22 mouse cellular contexts compared by ENCODE assay signal in genomic region chr17:31846352-31846751, GRCm38 (mm10). TPM values are rescaled to one million over a fixed set of nuclear protein-coding genes. Genes with fewer than 3 reads are reported as not detected.
DNase-seq lines count a peak whose midpoint lies in the region; ATAC-seq and TF ChIP-seq lines count a peak whose summit lies in the region.
"Had no signal": no experiment of that assay in that cellular context is flagged by ENCODE, and none has a peak within 500 bp of the region (broad histone marks: within the 10 kb centered on the region; RNA-seq: fewer than 3 reads in every experiment).

No protein-coding gene starts in this region.

- peak overlapping the region; percentile 40 for H3K27ac ChIP-seq in lung, postnatal 0 days (ENCODE audit: low read length)
- H3K27ac ChIP-seq in CH12.LX (ENCODE audit: insufficient read depth, low read depth), result peak overlapping the region; percentile 65
- H3K27ac ChIP-seq in embryonic facial prominence, embryonic 15.5 days (replicated peaks), result 0 out of 2 replicates have a peak overlapping the region, but pooled peaks have one; percentile 58
- H3K27ac ChIP-seq in midbrain, embryonic 15.5 days, result no peak overlapping the region
- H3K27ac ChIP-seq: forebrain, embryonic 10.5 days; forebrain, embryonic 12.5 days had no signal

- H3K9ac ChIP-seq in lung, postnatal 0 days (replicated peaks; ENCODE audit: low read depth), result no peak overlapping the region
- no peak overlapping the region for H3K9ac ChIP-seq in CH12.LX (ENCODE audit: insufficient read depth, low read depth)
- H3K9ac ChIP-seq in embryonic facial prominence, embryonic 15.5 days, result no peak overlapping the region
- H3K9ac ChIP-seq in midbrain, embryonic 15.5 days, result no peak overlapping the region
- H3K9ac ChIP-seq: forebrain, embryonic 12.5 days had no signal

- no peak overlapping the region for H3K4me2 ChIP-seq in lung, postnatal 0 days (replicated peaks; ENCODE audit: low read depth, low read length)
- H3K4me2 ChIP-seq in CH12.LX (ENCODE audit: insufficient read depth, low read depth, poor library complexity, severe bottlenecking), result no peak overlapping the region
- H3K4me2 ChIP-seq in embryonic facial prominence, embryonic 15.5 days (replicated peaks), result no peak overlapping the region
- H3K4me2 ChIP-seq in midbrain, embryonic 15.5 days, result no peak overlapping the region
- H3K4me2 ChIP-seq: forebrain, embryonic 12.5 days had no signal

- in situ Hi-C loops in CH12.LX (cut with MboI; ENCODE audit: low pct_ligation_motif_present, low pct_unique_long_range_greater_than_20kb, low sequenced_read_pairs), result no loop called here

- H3K4me3 ChIP-seq in lung, postnatal 0 days (ENCODE audit: low read depth, low read length), result no peak overlapping the region
- H3K4me3 ChIP-seq in CH12.LX (replicated peaks in 1 of 3; ENCODE audit: low read depth in 2 of 3, low read length in 2 of 3, poor library complexity in 1 of 3), result peak overlapping the region in 1 of 3 experiments; percentile 36
- no peak overlapping the region for H3K4me3 ChIP-seq in embryonic facial prominence, embryonic 15.5 days (replicated peaks)
- H3K4me3 ChIP-seq in midbrain, embryonic 15.5 days, result no peak overlapping the region
- H3K4me3 ChIP-seq: erythroblast, embryonic 14.5 days; forebrain, embryonic 10.5 days; forebrain, embryonic 12.5 days had no signal

- H3K79me2 ChIP-seq in CH12.LX (replicated peaks; ENCODE audit: control insufficient read depth, extremely low read depth, insufficient read depth, poor library complexity, severe bottlenecking), result peaks cover 54% of the 10 kb centered on the region

- no peaks in the 10 kb centered on the region for H3K27me3 ChIP-seq in lung, postnatal 0 days (replicated peaks; ENCODE audit: insufficient read depth, low read length)
- no peaks in the 10 kb centered on the region for H3K27me3 ChIP-seq in CH12.LX (replicated peaks)
- no peaks in the 10 kb centered on the region for H3K27me3 ChIP-seq in embryonic facial prominence, embryonic 15.5 days
- H3K27me3 ChIP-seq in midbrain, embryonic 15.5 days (replicated peaks), result no peaks in the 10 kb centered on the region
- H3K27me3 ChIP-seq: forebrain, embryonic 12.5 days; Patski had no signal

- ATAC-seq in lung, postnatal 0 days, result no peak
- ATAC-seq in embryonic facial prominence, embryonic 15.5 days (ENCODE audit: insufficient number of reproducible peaks, low FRiP score, low TSS enrichment, low read depth), result no peak
- ATAC-seq in midbrain, embryonic 15.5 days (replicated peaks), result no peak
- ATAC-seq: activated CD4-positive, CD25-positive, alpha-beta regulatory T cell, adult 4 months; forebrain, embryonic 14.5 days; forebrain, embryonic 16.5 days; Patski had no signal

- dilution Hi-C loops in CH12.LX (cut with MboI; ENCODE audit: extremely low pct_ligation_motif_present, extremely low pct_unique_long_range_greater_than_20kb, low sequenced_read_pairs), result no loop called here

- no peaks in the 10 kb centered on the region for H3K9me3 ChIP-seq in lung, postnatal 0 days (ENCODE audit: low read length)
- H3K9me3 ChIP-seq in CH12.LX (replicated peaks; ENCODE audit: low read length), result no peaks in the 10 kb centered on the region
- no peaks in the 10 kb centered on the region for H3K9me3 ChIP-seq in embryonic facial prominence, embryonic 15.5 days (replicated peaks)
- H3K9me3 ChIP-seq in midbrain, embryonic 15.5 days, result no peaks in the 10 kb centered on the region
- H3K9me3 ChIP-seq: forebrain, embryonic 10.5 days; forebrain, embryonic 12.5 days; G1E had no signal

- no peak for TF ChIP-seq CTCF in lung, postnatal 0 days (IDR thresholded peaks at IDR 0.05)
- TF ChIP-seq CTCF in CH12.LX (conservative IDR thresholded peaks at IDR 0.05 in 1 of 2, IDR thresholded peaks at IDR 0.05 in 1 of 2; ENCODE audit: low read depth in 2 of 2, low read length in 2 of 2), result no peak

- no peak for TF ChIP-seq EP300 in lung, postnatal 0 days (IDR thresholded peaks at IDR 0.05)
- TF ChIP-seq EP300 in CH12.LX (IDR thresholded peaks at IDR 0.05; ENCODE audit: low read length), result no peak

- peaks cover 66% of the 10 kb centered on the region for H3K36me3 ChIP-seq in lung, postnatal 0 days (ENCODE audit: insufficient read depth, low read length)
- peaks cover 72 to 82% of the 10 kb centered on the region in 2 experiments for H3K36me3 ChIP-seq in CH12.LX (replicated peaks in 1 of 2; ENCODE audit: control insufficient read depth in 1 of 2, insufficient read depth in 1 of 2, low read length in 1 of 2)
- H3K36me3 ChIP-seq in embryonic facial prominence, embryonic 15.5 days, result peaks cover 76% of the 10 kb centered on the region
- peaks cover 47% of the 10 kb centered on the region for H3K36me3 ChIP-seq in midbrain, embryonic 15.5 days (replicated peaks)

- no peak for TF ChIP-seq RAD21 in CH12.LX (IDR thresholded peaks at IDR 0.05; ENCODE audit: low read depth, low read length)

- WGBS in lung, postnatal 0 days, result 49% methylated on average over 9 of the region's 9 CpGs
- 61% methylated on average over 9 of the region's 9 CpGs for WGBS in embryonic facial prominence, embryonic 15.5 days
- WGBS in midbrain, embryonic 15.5 days, result 90% methylated on average over 9 of the region's 9 CpGs

- intact Hi-C loops in heart, postnatal 36 days (cut with DNase I), result no loop called here

- H3K4me1 ChIP-seq in lung, postnatal 0 days (ENCODE audit: insufficient read depth, low read depth, low read length), result peaks cover 30% of the 10 kb centered on the region
- H3K4me1 ChIP-seq in CH12.LX (ENCODE audit: control insufficient read depth in 1 of 2, insufficient read depth in 2 of 2), result peaks cover 70 to 93% of the 10 kb centered on the region in 2 experiments
- peaks cover 72% of the 10 kb centered on the region for H3K4me1 ChIP-seq in embryonic facial prominence, embryonic 15.5 days
- H3K4me1 ChIP-seq in midbrain, embryonic 15.5 days, result no peaks in the 10 kb centered on the region
- H3K4me1 ChIP-seq: forebrain, embryonic 10.5 days; forebrain, embryonic 12.5 days had no signal

- TF ChIP-seq POLR2A in CH12.LX (IDR thresholded peaks at IDR 0.05; ENCODE audit: low read depth, low read length), result peak; percentile 31; the same call in 1 of the 2 replicates

- peak; percentile 46 for DNase-seq in lung, postnatal 0 days (ENCODE audit: low spot score)
- no peak for DNase-seq in lung, postnatal 36 days
- no peak for DNase-seq in CH12.LX (ENCODE audit: extremely low read depth)
- no peak for DNase-seq in heart, postnatal 36 days
- DNase-seq: adrenal gland, adult 8-10 months; adrenal gland, postnatal 14 days; adrenal gland, postnatal 36 days; cerebellum, adult 11-12 months; cerebellum, adult 2 months; cerebellum, adult 9-10 months; cerebellum, postnatal 10 days; cerebellum, postnatal 25 days had no signal

TF ChIP-seq in CH12.LX, 34 proteins besides CTCF, POLR2A, EP300 and RAD21:
- TF ChIP-seq SMC3 (IDR thresholded peaks at IDR 0.05; ENCODE audit: low read depth, low read length), result no peak
- TF ChIP-seq MYC (IDR thresholded peaks at IDR 0.05; ENCODE audit: low read depth, low read length), result no peak
- no peak for TF ChIP-seq ELF1 (IDR thresholded peaks at IDR 0.05; ENCODE audit: low read depth, low read length)
- no peak for TF ChIP-seq JUN (IDR thresholded peaks at IDR 0.05; ENCODE audit: insufficient read depth, low read depth, low read length)
- TF ChIP-seq RCOR1 (conservative IDR thresholded peaks at IDR 0.05; ENCODE audit: low read depth, low read length), result no peak
- no peak for TF ChIP-seq ZKSCAN1 (IDR thresholded peaks at IDR 0.05; ENCODE audit: borderline replicate concordance, low read depth, low read length)
- TF ChIP-seq POLR2AphosphoS2 (IDR thresholded peaks at IDR 0.05; ENCODE audit: low read depth, low read length), result no peak; the same call in 1 of the 2 replicates
- no peak for TF ChIP-seq MAFK (IDR thresholded peaks at IDR 0.05; ENCODE audit: insufficient replicate concordance, low read length)
- TF ChIP-seq TCF12 (IDR thresholded peaks at IDR 0.05; ENCODE audit: low read depth, low read length), result no peak
- TF ChIP-seq ETS1 (conservative IDR thresholded peaks at IDR 0.05; ENCODE audit: low read depth, low read length), result no peak
- no peak for TF ChIP-seq PAX5 (IDR thresholded peaks at IDR 0.05; ENCODE audit: low read length)
- no peak for TF ChIP-seq KAT2A (IDR thresholded peaks at IDR 0.05; ENCODE audit: insufficient replicate concordance, low read length)
- no peak for TF ChIP-seq SIN3A (IDR thresholded peaks at IDR 0.05; ENCODE audit: low read length)
- no peak for TF ChIP-seq MEF2A (IDR thresholded peaks at IDR 0.05; ENCODE audit: borderline replicate concordance, low read depth, low read length)
- TF ChIP-seq NRF1 (IDR thresholded peaks at IDR 0.05; ENCODE audit: low read depth, low read length), result no peak

RNA-seq across cellular contexts. Expression of gene Sik1, which starts 9.3 kb away (rescaled TPM):
- polyA plus RNA-seq in lung, postnatal 0 days (2015; fragmentation: Nextera tagmentation; extraction: Ambion mirVana), result 29.5 and 35.9 TPM in 2 replicates
- total RNA-seq in CH12.LX (2012; rRNA removed) (56.7 and 56.9 TPM in 2 replicates), CH12.LX (2014; rRNA removed) (16.0 and 17.1 TPM in 2 replicates)
- polyA plus RNA-seq in CH12.LX (2012; ENCODE audit: insufficient read length, low read depth), result 27.7 and 36.7 TPM in 2 replicates
- polyA plus RNA-seq in embryonic facial prominence, embryonic 15.5 days (2015; fragmentation: Nextera tagmentation; extraction: Ambion mirVana), result 33.6 and 35.5 TPM in 2 replicates
- 22.9 and 25.5 TPM in 2 replicates for polyA plus RNA-seq in midbrain, embryonic 15.5 days (2015; fragmentation: Nextera tagmentation; extraction: Ambion mirVana)
- total RNA-seq in heart, postnatal 36 days (2021), result 10 to 100 TPM; 24.0 to 68.3 TPM
